Mouse (Mus musculus): ENCODE data around the gene B3gntl1.

Gene B3gntl1

DNA sequence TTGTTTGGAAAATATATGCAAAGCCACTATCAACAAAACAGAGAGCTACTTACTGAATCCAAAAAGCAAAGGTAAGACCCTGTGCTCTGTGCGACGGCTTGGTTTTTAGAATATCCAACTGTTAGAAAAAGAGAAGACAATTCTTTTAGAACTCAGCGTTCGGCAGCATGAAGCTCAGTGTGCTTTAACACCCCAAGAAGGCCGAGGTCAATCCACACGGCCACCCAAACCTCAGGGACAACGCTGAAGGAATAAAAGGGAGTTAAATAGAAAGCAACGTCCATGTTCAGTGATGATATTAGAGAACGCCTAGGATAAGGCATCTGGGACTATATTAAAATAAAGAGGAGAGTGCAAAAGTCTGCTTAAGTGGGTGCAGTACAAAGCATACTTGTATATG, 21.4 kb downstream of the B3gntl1 start:
- ATAC-seq (ENCODE audit: insufficient number of reproducible peaks, low FRiP score, low TSS enrichment) = no peak

DNA sequence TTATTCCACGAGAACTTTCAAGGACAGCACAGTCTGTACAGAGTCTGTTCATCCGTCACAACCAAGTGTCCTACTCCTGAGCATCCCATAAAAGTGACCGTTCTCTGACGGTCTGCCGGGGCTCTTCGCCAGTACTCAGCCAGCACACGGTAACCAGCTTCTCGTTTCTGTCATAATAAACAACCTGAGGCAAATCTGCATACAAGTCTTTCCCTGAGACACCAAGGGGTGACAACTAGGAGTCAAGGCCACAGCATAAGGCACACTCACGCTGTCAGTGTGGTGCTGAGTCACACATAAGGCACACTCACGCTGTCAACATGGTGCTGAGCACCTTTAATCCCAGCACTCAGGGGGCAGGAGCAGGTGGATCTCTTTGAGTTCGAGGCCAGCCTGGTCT, 22.3 kb downstream of the B3gntl1 start:
- ATAC-seq (ENCODE audit: insufficient number of reproducible peaks, low FRiP score, low TSS enrichment) = no peak

DNA sequence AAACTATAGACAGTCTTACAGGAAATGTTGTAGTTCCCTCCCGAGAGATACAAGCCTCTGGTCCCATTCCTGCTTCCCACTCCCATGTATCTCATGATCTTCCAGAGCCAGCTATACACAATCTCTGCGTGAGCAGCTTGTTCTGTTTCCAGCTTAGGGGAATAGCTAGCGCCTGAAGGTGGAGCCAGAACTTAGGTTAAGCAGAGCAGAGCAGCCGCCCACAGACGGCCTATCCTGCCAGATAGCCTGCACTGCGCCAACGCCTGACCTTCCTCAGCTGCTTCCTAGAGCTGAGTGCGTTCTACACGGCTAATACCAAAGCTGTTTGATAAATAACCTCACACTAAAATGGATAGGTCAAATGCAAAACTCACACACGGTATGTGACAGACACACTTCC, 23.1 kb downstream of the B3gntl1 start:
- no peak for ATAC-seq (ENCODE audit: insufficient number of reproducible peaks, low FRiP score, low TSS enrichment)

DNA sequence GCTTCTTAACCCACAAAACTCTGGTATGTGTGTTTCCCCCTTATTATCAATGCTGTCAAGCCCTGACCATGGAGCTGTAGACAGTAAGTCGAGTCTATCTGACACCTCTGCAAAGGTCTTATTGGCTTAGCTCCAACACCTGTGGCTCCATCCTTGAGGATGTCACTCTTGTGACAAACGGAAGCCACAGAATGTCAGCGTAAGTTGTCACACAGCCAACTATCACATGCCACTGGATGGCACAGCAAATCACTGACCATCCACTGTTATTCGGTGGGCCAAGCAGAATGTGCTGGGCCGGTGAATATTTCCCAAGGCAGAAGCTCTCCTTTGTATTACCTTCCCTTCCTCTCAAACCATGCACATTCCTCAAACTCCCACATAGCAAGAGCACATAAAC, 24.8 kb downstream of the B3gntl1 start:
- ATAC-seq (ENCODE audit: insufficient number of reproducible peaks, low FRiP score, low TSS enrichment) = no peak

GRCm38 (mm10) chr11:121647321-121647720, 25.6 kb downstream of the B3gntl1 start:
- ATAC-seq (ENCODE audit: insufficient number of reproducible peaks, low FRiP score, low TSS enrichment) = no peak

- ATAC-seq (ENCODE audit: insufficient number of reproducible peaks, low FRiP score, low TSS enrichment) = no peak
Observed at GRCm38 (mm10) chr11:121645394-121645793, 27.6 kb downstream of the B3gntl1 start.

- no peak for ATAC-seq (ENCODE audit: insufficient number of reproducible peaks, low FRiP score, low TSS enrichment)
Observed at GRCm38 (mm10) chr11:121641501-121642145, 31.3 kb downstream of the B3gntl1 start.

- ATAC-seq (ENCODE audit: insufficient number of reproducible peaks, low FRiP score, low TSS enrichment) = no peak
Observed at GRCm38 (mm10) chr11:121636646-121637045, 36.3 kb downstream of the B3gntl1 start.

- ATAC-seq (ENCODE audit: insufficient number of reproducible peaks, low FRiP score, low TSS enrichment) = peak; percentile 85; the same call in 1 of the 2 replicates
Observed at GRCm38 (mm10) chr11:121631410-121631809, 41.5 kb downstream of the B3gntl1 start.

- no peak for ATAC-seq (ENCODE audit: insufficient number of reproducible peaks, low FRiP score, low TSS enrichment)
Observed at GRCm38 (mm10) chr11:121630406-121630805, 42.5 kb downstream of the B3gntl1 start.

DNA sequence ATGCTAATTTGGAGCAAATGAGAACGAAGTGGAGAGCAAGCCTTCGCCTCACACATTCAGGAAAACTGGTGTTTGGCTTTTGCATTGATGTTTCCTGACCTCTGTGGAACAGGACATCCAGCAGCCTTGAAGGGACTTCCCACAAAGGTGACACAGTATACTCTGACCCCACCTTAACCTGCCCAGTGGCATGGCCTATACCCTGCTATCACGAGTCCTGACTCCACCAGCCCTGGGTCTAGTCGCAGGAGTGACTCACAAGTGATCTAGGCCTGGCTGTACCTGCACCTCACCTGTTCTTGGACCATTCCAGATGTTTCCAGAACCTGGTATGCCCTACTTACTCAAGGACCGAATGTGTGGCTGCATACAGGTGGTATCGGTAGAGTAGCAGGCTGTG, 43.4 kb downstream of the B3gntl1 start:
- no peak for ATAC-seq (ENCODE audit: insufficient number of reproducible peaks, low FRiP score, low TSS enrichment)

DNA sequence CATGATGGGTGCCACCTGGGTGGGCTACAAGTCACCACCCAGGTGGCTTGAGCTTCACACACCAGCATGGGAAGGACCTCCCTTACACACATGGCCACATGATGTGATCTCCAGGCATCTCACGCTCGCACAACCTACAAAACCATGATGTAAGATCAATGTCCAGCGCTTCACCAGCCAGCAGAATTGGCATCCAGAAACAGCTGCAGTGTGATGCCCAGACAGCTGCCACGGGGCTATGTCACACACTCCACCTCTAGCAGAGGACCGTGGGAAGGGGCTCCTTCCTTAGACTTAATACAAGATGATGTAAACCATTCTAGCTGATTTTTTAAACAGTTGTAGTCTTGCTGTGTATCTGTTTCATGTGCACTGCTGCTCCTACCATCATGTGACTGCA, 45.4 kb downstream of the B3gntl1 start:
- ATAC-seq (ENCODE audit: insufficient number of reproducible peaks, low FRiP score, low TSS enrichment) = no peak

DNA sequence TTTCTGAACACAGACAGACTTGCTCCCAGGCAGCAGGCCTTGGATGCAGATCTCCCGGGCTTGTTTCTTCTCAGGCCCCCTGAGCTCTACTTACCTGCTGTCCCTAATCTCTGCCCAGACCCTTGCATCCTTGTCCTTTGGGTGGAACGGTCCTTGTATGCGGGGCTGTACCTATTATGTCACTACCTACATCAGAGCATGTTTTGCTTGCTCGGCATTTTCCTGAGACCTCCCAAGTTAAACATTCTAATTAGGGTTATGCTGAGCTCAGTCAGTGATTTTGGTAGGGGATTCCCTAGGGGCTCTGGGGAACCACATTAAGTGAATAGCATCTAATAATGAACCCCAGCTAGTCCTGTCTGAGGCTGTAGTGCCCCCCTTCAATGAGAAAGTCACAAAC, 47.9 kb downstream of the B3gntl1 start:
- no peak for ATAC-seq (ENCODE audit: insufficient number of reproducible peaks, low FRiP score, low TSS enrichment)

DNA sequence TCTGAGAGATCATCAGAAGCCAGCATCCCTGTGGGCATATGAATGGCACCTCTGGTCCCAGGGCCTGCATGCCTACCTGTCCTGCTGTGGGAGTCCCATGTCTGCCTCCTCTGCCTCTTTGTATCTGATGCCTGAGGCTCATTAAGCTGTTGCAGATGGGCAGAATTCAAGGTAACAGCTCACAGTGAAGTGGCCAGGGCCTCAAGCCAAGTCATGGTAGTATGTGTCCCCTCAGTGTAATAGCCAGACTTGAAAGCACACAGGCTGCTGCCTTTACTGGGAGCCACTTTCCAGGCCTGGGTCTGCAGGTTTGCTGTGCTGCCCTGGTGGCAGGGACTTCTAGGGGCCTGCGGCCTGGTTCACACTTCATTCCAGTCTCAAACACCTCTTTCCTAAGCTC, 55.6 kb downstream of the B3gntl1 start:
- no peak for ATAC-seq (ENCODE audit: insufficient number of reproducible peaks, low FRiP score, low TSS enrichment)

- ATAC-seq (ENCODE audit: insufficient number of reproducible peaks, low FRiP score, low TSS enrichment) = no peak
Observed at GRCm38 (mm10) chr11:121616501-121616900, 56.5 kb downstream of the B3gntl1 start.

DNA sequence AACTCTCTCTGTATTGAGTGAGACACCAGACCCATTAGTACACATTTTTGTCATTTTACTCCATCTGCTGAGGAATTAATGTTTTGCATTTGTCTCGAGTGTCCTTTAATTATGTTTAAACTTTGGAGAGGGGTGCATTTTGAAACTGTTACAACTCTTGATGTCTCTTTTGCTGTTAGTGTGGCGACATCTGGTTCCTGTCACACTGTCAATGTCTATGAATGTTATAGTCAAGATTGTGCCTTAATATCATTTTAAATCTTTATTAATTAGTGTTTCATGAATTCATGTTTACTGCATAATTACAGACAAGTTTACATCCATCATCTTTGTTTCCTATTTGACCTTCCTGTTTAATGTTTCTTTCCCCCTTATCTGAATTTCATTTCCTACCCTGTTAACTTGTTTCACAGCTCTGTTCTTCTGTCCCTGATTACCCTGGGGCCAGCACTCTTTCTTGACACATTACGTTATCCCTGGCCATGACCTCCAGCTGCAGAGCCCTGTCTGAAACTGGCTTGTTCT, 56.9 kb downstream of the B3gntl1 start:
- no peak for ATAC-seq (ENCODE audit: insufficient number of reproducible peaks, low FRiP score, low TSS enrichment)

DNA sequence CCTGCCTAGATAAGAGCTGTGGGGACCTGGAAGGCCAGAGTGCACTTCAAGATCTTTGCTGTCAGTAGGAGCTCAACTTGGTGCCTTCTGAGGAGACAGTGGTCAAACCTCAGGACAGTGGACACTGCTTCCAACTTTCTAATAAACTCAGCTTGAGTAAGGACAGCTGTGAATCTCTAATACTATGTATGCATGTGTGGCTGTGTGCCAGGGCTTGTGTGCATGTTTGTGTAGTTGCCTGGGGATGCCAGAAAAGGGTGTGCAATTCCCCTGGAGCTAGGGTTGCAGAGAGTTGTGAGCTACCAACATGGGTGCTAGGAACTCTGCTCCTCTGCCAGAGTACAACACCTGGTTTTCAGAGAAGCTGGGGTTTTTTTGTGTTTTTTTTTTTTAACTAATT, 62.0 kb downstream of the B3gntl1 start:
- ATAC-seq (ENCODE audit: insufficient number of reproducible peaks, low FRiP score, low TSS enrichment) = no peak

GRCm38 (mm10) chr11:121605604-121606003, 67.3 kb downstream of the B3gntl1 start:
- no peak for ATAC-seq (ENCODE audit: insufficient number of reproducible peaks, low FRiP score, low TSS enrichment)

DNA sequence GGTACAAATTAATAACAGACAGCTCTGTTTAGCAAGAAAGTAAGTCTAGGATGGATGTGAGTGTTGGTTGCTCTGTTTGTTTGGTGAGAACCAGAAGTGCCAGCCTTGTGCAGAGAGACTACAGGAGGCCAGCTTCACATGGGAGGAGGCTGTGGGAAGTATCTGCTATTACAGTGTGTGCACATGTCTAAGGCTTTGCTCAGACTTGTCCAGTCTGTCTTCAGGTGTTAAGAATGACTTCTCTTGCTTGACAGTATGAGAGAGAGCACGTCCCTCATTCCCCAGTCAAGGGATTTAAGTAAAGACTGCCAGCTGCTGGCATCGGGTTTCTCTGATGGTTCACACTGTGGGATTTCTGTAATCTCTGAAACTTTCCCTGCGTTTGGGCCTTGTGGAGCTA, 71.5 kb downstream of the B3gntl1 start:
- no peak for ATAC-seq (ENCODE audit: insufficient number of reproducible peaks, low FRiP score, low TSS enrichment)

GRCm38 (mm10) chr11:121597254-121597653, 75.7 kb downstream of the B3gntl1 start:
- no peak for ATAC-seq (ENCODE audit: insufficient number of reproducible peaks, low FRiP score, low TSS enrichment)

GRCm38 (mm10) chr11:121581856-121582255, 91.1 kb downstream of the B3gntl1 start:
- ATAC-seq (ENCODE audit: insufficient number of reproducible peaks, low FRiP score, low TSS enrichment) = no peak

Measured in cerebellum, adult (tissue).